In the genomic region with DNA sequence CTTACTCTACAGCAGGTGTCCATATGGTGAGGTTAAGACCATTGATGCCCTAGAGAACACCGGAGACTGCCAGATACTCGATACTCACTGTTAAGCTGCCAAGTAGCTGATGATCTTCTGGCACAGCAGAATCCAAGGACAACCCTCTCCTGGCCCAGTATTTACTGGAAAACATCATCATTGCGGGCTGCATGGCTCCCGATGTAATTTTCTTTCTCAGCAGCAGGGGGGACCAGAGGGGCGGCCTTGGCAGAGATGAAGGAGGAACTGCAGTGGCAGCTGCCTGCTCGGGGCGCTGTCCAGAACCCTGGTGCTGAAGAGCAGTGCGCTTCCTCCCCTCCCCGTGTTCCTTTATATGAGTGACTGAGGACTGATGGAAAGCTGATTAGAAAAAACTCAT, we compare ENCODE assay signal across 9 mouse cellular contexts. TPM values are rescaled to one million over a fixed set of nuclear protein-coding genes. Genes with fewer than 3 reads are reported as not detected.
A peak's percentile ranks its signal among the peaks of the same experiment; 100 is the strongest.
DNase-seq lines count a peak whose midpoint lies in the region; ATAC-seq and TF ChIP-seq lines count a peak whose summit lies in the region.
"Had no signal": no experiment of that assay in that cellular context is flagged by ENCODE, and none has a peak within 500 bp of the region (broad histone marks: within the 10 kb centered on the region; RNA-seq: fewer than 3 reads in every experiment).

TSS of gene Tph2 (minus strand) at position 326 of the 400 bp plus-strand sequence.

- no peak within 1 kb of the TSS for H3ac ChIP-seq in myocyte (ENCODE audit: control insufficient read depth, insufficient read length)

- no peak for ATAC-seq in CD4-positive, CD25-positive, alpha-beta regulatory T cell, adult 4 months
- ATAC-seq in granulocyte monocyte progenitor cell, adult 5-6 weeks (replicated peaks; ENCODE audit: poor library complexity, severe bottlenecking): peak; percentile 100

- no peaks in the 10 kb centered on the region for H3K27me3 ChIP-seq in myocyte (ENCODE audit: control insufficient read depth, insufficient read depth, insufficient read length)
- H3K27me3 ChIP-seq: stomach, embryonic 15.5 days had no signal

- peak; percentile 65 for DNase-seq in CD4-positive, CD25-positive, alpha-beta regulatory T cell, adult 2 months (ENCODE audit: low read depth, low spot score)
- DNase-seq in embryo, embryonic 10.5 days (ENCODE audit: low spot score): peak; percentile 83
- DNase-seq in kidney, adult 8-10 months: peak; percentile 9 to 48
- peak; percentile 74 for DNase-seq in liver
- peak; percentile 24 to 48 for DNase-seq in spleen, postnatal 36 days (ENCODE audit: low spot score in 2 of 2)

- no peaks in the 10 kb centered on the region for H3K79me2 ChIP-seq in myocyte (ENCODE audit: control insufficient read depth, insufficient read depth)

- TF ChIP-seq POLR2A in myocyte (IDR thresholded peaks at IDR 0.05; ENCODE audit: insufficient read length, low read depth): no peak

- no peak within 1 kb of the TSS for H3K4me3 ChIP-seq in myocyte
- H3K4me3 ChIP-seq: stomach, embryonic 15.5 days had no signal

- H3K4me2 ChIP-seq in myocyte (ENCODE audit: low read depth): no peak within 1 kb of the TSS
- H3K4me2 ChIP-seq: stomach, embryonic 15.5 days had no signal

- no peaks in the 10 kb centered on the region for H3K36me3 ChIP-seq in myocyte (ENCODE audit: control insufficient read depth, insufficient read depth)
- H3K36me3 ChIP-seq: stomach, embryonic 15.5 days had no signal

TF ChIP-seq in myocyte, 11 proteins besides CTCF, POLR2A, EP300 and RAD21:
- peak; percentile 29 to 90 (median 81) for TF ChIP-seq MYOD1 (IDR thresholded peaks at IDR 0.05; ENCODE audit: control insufficient read depth in 1 of 3, insufficient read length in 2 of 3, low read depth in 2 of 3)
- TF ChIP-seq MYOG (IDR thresholded peaks at IDR 0.05; ENCODE audit: control insufficient read depth in 1 of 3, insufficient read depth in 1 of 3, insufficient read length in 2 of 3, low read depth in 2 of 3): peak; percentile 65 to 90 (median 80)
- peak; percentile 98 for TF ChIP-seq REST (IDR thresholded peaks at IDR 0.05; ENCODE audit: insufficient read depth, insufficient read length)
- no peak for TF ChIP-seq CEBPB (IDR thresholded peaks at IDR 0.05; ENCODE audit: insufficient read depth, poor library complexity, severe bottlenecking)
- TF ChIP-seq TCF3 (IDR thresholded peaks at IDR 0.05; ENCODE audit: insufficient read length, low read depth): no peak

RNA-seq across cellular contexts. Expression of gene Tph2, which starts in this region (rescaled TPM):
- not detected for polyA plus RNA-seq in CD4-positive, CD25-positive, alpha-beta regulatory T cell, adult 4 months (2017; shearing (Covaris generic))
- not detected in 2 replicates for total RNA-seq in granulocyte monocyte progenitor cell, adult 5-6 weeks (2014; fragmentation: Nextera tagmentation)
- total RNA-seq in granulocyte monocyte progenitor cell, adult 5-6 weeks (2017): not detected in 2 replicates
- 0.12 TPM for polyA plus RNA-seq in myocyte (2012; fragmentation: generic; extraction: Trizol)

Comparison
In these comparisons a context has a peak if more than half of its experiments do, and no peak if none do; other contexts are left out.
1. Peak in ATAC-seq in granulocyte monocyte progenitor cell, adult 5-6 weeks; RNA of the gene not detected or under 1 TPM.
2. DNase-seq: peak in every context shown above with its lines; median percentile 83 in embryo, embryonic 10.5 days; 74 in liver; 65 in CD4-positive, CD25-positive, alpha-beta regulatory T cell, adult 2 months; 36 in spleen, postnatal 36 days; 28 in kidney, adult 8-10 months.